Mouse (Mus musculus): ENCODE results near the gene Ugcg. TPM values are rescaled to one million over a fixed set of nuclear protein-coding genes. Genes with fewer than 3 reads are reported as not detected.

Gene Ugcg
- total and polyA plus RNA-seq, 3 experiments, result 30.8 to 45.4 TPM; not detected in 1

DNA sequence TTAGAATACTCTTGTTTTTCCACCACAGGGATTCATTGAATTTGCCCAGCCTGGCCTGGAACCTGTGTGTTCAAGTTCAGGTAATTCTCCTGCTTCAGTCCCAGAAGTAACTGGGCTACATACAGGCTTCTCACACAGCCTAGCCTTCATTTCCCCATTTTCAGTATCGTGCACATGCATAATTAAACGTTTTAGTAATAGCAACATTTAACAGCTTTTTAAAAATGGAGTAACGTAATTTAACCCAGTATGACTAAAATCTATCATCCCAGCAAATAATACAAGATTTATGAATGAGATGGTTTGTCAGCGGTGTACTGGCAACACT is 619 bp upstream of the Ugcg start (continued):
- TF ChIP-seq MYB (IDR thresholded peaks at IDR 0.05; ENCODE audit: low read depth, low read length) (no peak), POLR2AphosphoS5 (IDR thresholded peaks at IDR 0.05; ENCODE audit: borderline replicate concordance, low read depth, low read length) (no peak), CHD2 (IDR thresholded peaks at IDR 0.05; ENCODE audit: low read length) (no peak), TCF12 (IDR thresholded peaks at IDR 0.05; ENCODE audit: low read depth, low read length) (no peak), TAL1 (IDR thresholded peaks at IDR 0.05; ENCODE audit: low read length) (no peak), USF1 (IDR thresholded peaks at IDR 0.05; ENCODE audit: low read depth, low read length) (no peak), HCFC1 (IDR thresholded peaks at IDR 0.05; ENCODE audit: low read depth, low read length) (no peak), ZMIZ1 (IDR thresholded peaks at IDR 0.05; ENCODE audit: low read depth, low read length) (no peak), ZNF384 (IDR thresholded peaks at IDR 0.05; ENCODE audit: low read depth, low read length) (no peak), MYC (IDR thresholded peaks at IDR 0.05; ENCODE audit: low read depth, low read length) (peak; percentile 70; the same call in 1 of the 2 replicates), CHD1 (IDR thresholded peaks at IDR 0.05; ENCODE audit: low read depth, low read length) (no peak), POLR2A (IDR thresholded peaks at IDR 0.05; ENCODE audit: control insufficient read depth in 1 of 2, insufficient read depth in 1 of 2, low read depth in 1 of 2, low read length in 2 of 2, poor library complexity in 1 of 2) (no peak; a peak in 1 of 4 replicates)

DNA sequence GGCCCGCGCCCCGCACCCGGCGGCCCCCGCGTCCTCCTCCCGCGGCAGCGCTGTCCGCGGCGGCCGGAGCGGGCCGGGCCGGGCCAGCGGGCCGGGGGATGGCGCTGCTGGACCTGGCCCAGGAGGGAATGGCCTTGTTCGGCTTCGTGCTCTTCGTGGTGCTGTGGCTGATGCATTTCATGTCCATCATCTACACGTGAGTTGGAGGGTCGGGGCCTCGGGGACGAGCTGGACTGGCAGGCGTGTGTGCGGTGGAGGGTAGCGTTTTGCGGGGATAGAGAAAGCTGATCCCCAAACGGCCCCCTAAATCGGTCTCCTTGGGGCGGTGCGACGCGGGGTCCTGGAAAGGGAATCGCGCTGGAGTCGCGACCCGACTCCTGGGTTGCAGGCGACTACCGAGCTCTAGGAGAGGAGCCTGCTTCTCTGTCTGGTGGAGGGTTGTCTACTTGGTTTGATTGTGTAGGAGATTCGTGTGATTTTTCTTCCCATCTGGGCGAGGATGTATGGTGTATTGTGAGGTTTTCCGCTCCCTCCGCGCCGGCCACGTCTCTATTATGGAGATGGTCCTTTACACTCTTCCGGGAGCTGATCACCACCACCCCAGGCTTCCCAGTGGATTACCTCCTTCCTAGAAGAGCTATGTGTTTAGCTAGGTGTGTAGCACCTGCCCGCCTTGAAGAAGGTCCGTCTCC is 635 bp downstream of the Ugcg start:
- Histone ChIP-seq H3K4me3 (ENCODE audit: control insufficient read depth in 1 of 2, insufficient read depth in 1 of 2, low read depth in 2 of 2, low read length in 2 of 2) (peak overlapping the region; percentile 96 to 100), H3K4me1 (ENCODE audit: control insufficient read depth in 1 of 2, insufficient read depth in 2 of 2, low read length in 2 of 2) (peaks cover 22 to 26% of the 10 kb centered on the region in 2 experiments), H3K27ac (ENCODE audit: control insufficient read depth, low read depth, low read length) (peak overlapping the region; percentile 90), H3K79me2 (ENCODE audit: control insufficient read depth, insufficient read depth, low read length, poor library complexity) (peaks cover 44% of the 10 kb centered on the region), H3K9me3 (replicated peaks; ENCODE audit: insufficient read depth, low read length) (no peaks in the 10 kb centered on the region), H3K9ac (ENCODE audit: control insufficient read depth, low read depth, low read length, poor library complexity, severe bottlenecking) (peak overlapping the region; percentile 98), H3K36me3 (ENCODE audit: control insufficient read depth in 1 of 2, insufficient read depth in 2 of 2, low read length in 2 of 2) (peaks cover 0 to 48% of the 10 kb centered on the region in 2 experiments; a peak in 3 of 4 replicates), H3K27me3 (ENCODE audit: control insufficient read depth in 1 of 2, insufficient read depth in 2 of 2, low read length in 2 of 2) (no peaks in the 10 kb centered on the region)
- peak; percentile 57 for DNase-seq (ENCODE audit: low read depth, low spot score)
- TF ChIP-seq TAL1 (IDR thresholded peaks at IDR 0.05; ENCODE audit: low read length) (no peak), ZC3H11A (IDR thresholded peaks at IDR 0.05; ENCODE audit: low read depth, low read length) (no peak), MYB (IDR thresholded peaks at IDR 0.05; ENCODE audit: low read depth, low read length) (no peak), MXI1 (IDR thresholded peaks at IDR 0.05; ENCODE audit: low read depth, low read length) (peak; percentile 65), ZMIZ1 (IDR thresholded peaks at IDR 0.05; ENCODE audit: low read depth, low read length) (0 out of 2 replicates have a peak, but pooled peaks have one; percentile 5), RCOR1 (IDR thresholded peaks at IDR 0.05; ENCODE audit: low read depth, low read length) (no peak), NRF1 (IDR thresholded peaks at IDR 0.05; ENCODE audit: insufficient read depth, low read depth, low read length, poor library complexity, severe bottlenecking) (no peak), ZNF384 (IDR thresholded peaks at IDR 0.05; ENCODE audit: low read depth, low read length) (no peak), E2F4 (IDR thresholded peaks at IDR 0.05; ENCODE audit: borderline replicate concordance, low read depth, low read length) (no peak), USF1 (IDR thresholded peaks at IDR 0.05; ENCODE audit: low read depth, low read length) (no peak), USF2 (IDR thresholded peaks at IDR 0.05; ENCODE audit: borderline replicate concordance in 1 of 2, insufficient read depth in 1 of 2, low read depth in 1 of 2, low read length in 2 of 2) (no peak), TBP (IDR thresholded peaks at IDR 0.05; ENCODE audit: low read depth, low read length) (no peak), CHD1 (IDR thresholded peaks at IDR 0.05; ENCODE audit: low read depth, low read length) (0 out of 2 replicates have a peak, but pooled peaks have one; percentile 30), KAT2A (conservative IDR thresholded peaks at IDR 0.05; ENCODE audit: low read depth, low read length) (no peak), TCF12 (IDR thresholded peaks at IDR 0.05; ENCODE audit: low read depth, low read length) (0 out of 2 replicates have a peak, but pooled peaks have one; percentile 3), SIN3A (IDR thresholded peaks at IDR 0.05; ENCODE audit: low read length) (no peak), ZKSCAN1 (IDR thresholded peaks at IDR 0.05; ENCODE audit: low read depth, low read length) (no peak), BHLHE40 (IDR thresholded peaks at IDR 0.05; ENCODE audit: borderline replicate concordance, low read depth, low read length) (0 out of 2 replicates have a peak, but pooled peaks have one; percentile 20), MAFK (IDR thresholded peaks at IDR 0.05; ENCODE audit: borderline replicate concordance, low read depth, low read length) (no peak), GATA1 (IDR thresholded peaks at IDR 0.05; ENCODE audit: low read depth, low read length) (no peak), POLR2AphosphoS2 (IDR thresholded peaks at IDR 0.05; ENCODE audit: low read length) (no peak), MYC (IDR thresholded peaks at IDR 0.05; ENCODE audit: low read depth, low read length) (0 out of 2 replicates have a peak, but pooled peaks have one; percentile 8), POLR2A (IDR thresholded peaks at IDR 0.05; ENCODE audit: control insufficient read depth in 1 of 2, insufficient read depth in 1 of 2, low read depth in 1 of 2, low read length in 2 of 2, poor library complexity in 1 of 2) (0 out of 4 replicates have a peak, but pooled peaks of 1 of the 2 experiments have one; percentile 34), CTCF (IDR thresholded peaks at IDR 0.05 in 2 of 3, conservative IDR thresholded peaks at IDR 0.05 in 1 of 3; ENCODE audit: control insufficient read depth in 1 of 3, insufficient read depth in 1 of 3, low read depth in 2 of 3, low read length in 3 of 3, poor library complexity in 1 of 3, severe bottlenecking in 1 of 3) (no peak)
